Mouse (Mus musculus): Measurements from ENCODE around the gene Birc6.

The Birc6 gene

GRCm38 (mm10) chr17:74711627-74712026, 183.5 kb downstream of the Birc6 start:
- no peak for DNase-seq

- no peak for DNase-seq
Observed at GRCm38 (mm10) chr17:74715128-74715527, 187.0 kb downstream of the Birc6 start.

- no peak for DNase-seq
Observed at GRCm38 (mm10) chr17:74715724-74716123, 187.6 kb downstream of the Birc6 start.

- no peak for DNase-seq
Observed at GRCm38 (mm10) chr17:74716643-74717042, 188.5 kb downstream of the Birc6 start.

GRCm38 (mm10) chr17:74717091-74717617, 189.1 kb downstream of the Birc6 start:
- DNase-seq: no peak

- DNase-seq: peak; percentile 94 to 99
Observed at GRCm38 (mm10) chr17:74717618-74718151, 189.6 kb downstream of the Birc6 start, which contains the start of gene Ttc27. Ttc27 (plus strand) TSS chr17:74717732.

- no peak for DNase-seq
Observed at GRCm38 (mm10) chr17:74732872-74733271, 204.8 kb downstream of the Birc6 start.

GRCm38 (mm10) chr17:74735392-74735791, 207.3 kb downstream of the Birc6 start:
- DNase-seq: no peak

- DNase-seq: no peak
Observed at GRCm38 (mm10) chr17:74749659-74750058, 221.6 kb downstream of the Birc6 start.

GRCm38 (mm10) chr17:74751026-74751425, 222.9 kb downstream of the Birc6 start:
- no peak for DNase-seq
